Mouse (Mus musculus): ENCODE results near the gene Poc1b.

DNA sequence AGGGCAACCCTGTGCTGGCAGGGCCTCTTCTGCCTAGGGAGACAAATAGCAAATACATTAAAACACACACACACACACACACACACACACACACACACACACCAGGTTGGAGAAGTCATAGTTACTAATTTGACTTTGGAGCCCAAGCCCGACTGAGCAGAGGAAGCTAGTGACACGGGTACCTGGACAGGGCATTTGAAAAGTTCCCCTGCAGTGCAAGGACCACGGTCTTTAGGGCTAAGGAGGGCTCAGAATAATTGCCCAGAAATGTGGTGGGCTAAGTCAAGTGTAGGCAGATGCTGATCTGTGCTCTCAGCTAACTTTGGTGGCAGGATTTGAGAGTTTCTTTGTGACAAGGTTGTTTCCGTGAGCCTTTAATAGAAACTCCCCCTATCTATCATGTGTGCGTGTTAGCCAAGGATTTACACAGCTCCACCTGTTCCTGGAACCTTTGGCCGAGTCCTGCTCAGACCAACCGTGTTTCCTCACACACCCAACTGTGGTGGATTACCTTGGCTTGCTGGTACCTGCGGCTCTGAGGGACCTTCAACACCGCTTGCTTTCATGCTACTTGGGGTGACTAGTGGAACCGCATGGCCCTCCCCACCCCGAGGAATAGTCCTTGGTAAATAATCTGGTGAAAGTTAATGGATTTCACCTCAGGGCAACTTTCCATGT is 25.9 kb downstream of the Poc1b start:
- TF ChIP-seq EP300 (optimal IDR thresholded peaks at IDR 0.05) (no peak), CTCF (IDR thresholded peaks at IDR 0.05; ENCODE audit: low read depth) (peak; percentile 33; the same call in 1 of the 2 replicates)
